Mouse (Mus musculus) heart, postnatal 0 days (tissue): Measurements from ENCODE around the gene Tnrc6b.

Experiments
- CTCF ChIP-seq: IDR thresholded peaks from 2 replicates; pipeline ENCODE4 v1.5.1; 2016; ENCODE audit warnings: antibody characterized with exemption, control low read depth, low read depth
- EP300 ChIP-seq: IDR thresholded peaks from 2 replicates; pipeline ENCODE4 v1.6.1; 2016; ENCODE audit warnings: antibody characterized with exemption, low read depth

- TF ChIP-seq EP300 (no peak), CTCF (no peak)
These were observed 84.0 kb downstream of the Tnrc6b start for GRCm38 (mm10) chr15:80795076-80795475.
